Mouse (Mus musculus) right cerebral cortex, postnatal 25 days (tissue): ENCODE measurements at regions not wholly inside any gene's neighbourhood (a gene's known extent, or its start where the extent isn't known, plus 50 kb on each side); places are given as distances from the start of the nearest gene placed in this dataset.

Source experiments
- DNase-seq: peaks from one replicate; pipeline ENCODE4 v3.0.0; 2022

GRCm38 (mm10) chr2:78010066-78010690, 64.0 kb upstream of the Cwc22 start:
- no peak for DNase-seq

- no peak for DNase-seq
These were observed 61.9 kb upstream of the Cwc22 start for GRCm38 (mm10) chr2:78008094-78008493.

- no peak for DNase-seq
These were observed 59.3 kb upstream of the Cwc22 start for GRCm38 (mm10) chr2:78005402-78006021.

- DNase-seq: no peak
These were observed 58.3 kb upstream of the Cwc22 start for GRCm38 (mm10) chr2:78004426-78004825.
